ENCODE assay signal across 20 mouse cellular contexts in the genomic region with DNA sequence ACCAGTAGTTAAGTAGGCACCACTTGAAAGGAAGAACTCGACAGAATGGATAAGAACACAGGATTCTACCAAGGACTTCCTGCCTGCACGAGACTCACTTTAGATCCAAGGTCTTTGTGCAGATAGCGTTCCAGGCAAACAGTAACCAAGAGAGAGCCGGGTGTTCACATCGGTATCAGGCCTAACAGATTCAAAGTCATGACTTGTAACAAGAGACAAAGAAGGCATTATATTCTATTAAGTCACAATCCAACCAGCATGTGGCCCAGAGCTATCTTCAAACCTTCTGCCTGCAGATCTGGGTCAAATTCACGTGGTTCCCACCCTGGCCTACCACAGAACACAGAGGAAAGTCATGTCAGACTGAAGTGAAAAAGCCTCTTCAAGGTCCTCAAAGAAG. TPM values are rescaled to one million over a fixed set of nuclear protein-coding genes. Genes with fewer than 3 reads are reported as not detected.
"Had no signal": no experiment of that assay in that cellular context is flagged by ENCODE, and none has a peak within 500 bp of the region (broad histone marks: within the 10 kb centered on the region; RNA-seq: fewer than 3 reads in every experiment).

No protein-coding gene starts in this region.

- H3K27ac ChIP-seq: midbrain, embryonic 12.5 days; neural tube, embryonic 13.5 days; neural tube, embryonic 15.5 days had no signal

- H3K9ac ChIP-seq: lung, embryonic 14.5 days; midbrain, embryonic 12.5 days; neural tube, embryonic 13.5 days; neural tube, embryonic 15.5 days had no signal

- ATAC-seq: midbrain, embryonic 16.5 days had no signal

- H3K4me2 ChIP-seq: lung, embryonic 14.5 days; midbrain, embryonic 12.5 days; neural tube, embryonic 13.5 days; neural tube, embryonic 15.5 days had no signal

- H3K4me3 ChIP-seq: midbrain, embryonic 10.5 days; midbrain, embryonic 12.5 days; myocyte; neural tube, embryonic 13.5 days; neural tube, embryonic 15.5 days had no signal

- H3K9me3 ChIP-seq: midbrain, embryonic 10.5 days; midbrain, embryonic 12.5 days; neural tube, embryonic 13.5 days; neural tube, embryonic 15.5 days had no signal

- DNase-seq: lung, adult 18-20 months; lung, embryonic 14.5 days; lung, postnatal 10 days; lung, postnatal 4 days; midbrain, embryonic 14.5 days; retina, postnatal 1 day; right cerebral cortex, adult 18-20 months; right cerebral cortex, postnatal 25 days; right cerebral cortex, postnatal 4 days; spleen, adult 18-20 months; thymus, adult 2 months; thymus, postnatal 25 days; thymus, postnatal 4 days had no signal

- H3K36me3 ChIP-seq: midbrain, embryonic 10.5 days; midbrain, embryonic 12.5 days; neural tube, embryonic 13.5 days; neural tube, embryonic 15.5 days had no signal

RNA-seq across cellular contexts. Expression of gene Omp, which starts 30.6 kb away (rescaled TPM):
- total RNA-seq: megakaryocyte, adult 5-6 weeks had no signal
- polyA plus RNA-seq: midbrain, embryonic 12.5 days had no signal
